Mouse (Mus musculus): ENCODE measurements around the gene Cdc42ep4.
A peak's percentile ranks its signal among the peaks of the same experiment; 100 is the strongest.

The Cdc42ep4 gene

DNA sequence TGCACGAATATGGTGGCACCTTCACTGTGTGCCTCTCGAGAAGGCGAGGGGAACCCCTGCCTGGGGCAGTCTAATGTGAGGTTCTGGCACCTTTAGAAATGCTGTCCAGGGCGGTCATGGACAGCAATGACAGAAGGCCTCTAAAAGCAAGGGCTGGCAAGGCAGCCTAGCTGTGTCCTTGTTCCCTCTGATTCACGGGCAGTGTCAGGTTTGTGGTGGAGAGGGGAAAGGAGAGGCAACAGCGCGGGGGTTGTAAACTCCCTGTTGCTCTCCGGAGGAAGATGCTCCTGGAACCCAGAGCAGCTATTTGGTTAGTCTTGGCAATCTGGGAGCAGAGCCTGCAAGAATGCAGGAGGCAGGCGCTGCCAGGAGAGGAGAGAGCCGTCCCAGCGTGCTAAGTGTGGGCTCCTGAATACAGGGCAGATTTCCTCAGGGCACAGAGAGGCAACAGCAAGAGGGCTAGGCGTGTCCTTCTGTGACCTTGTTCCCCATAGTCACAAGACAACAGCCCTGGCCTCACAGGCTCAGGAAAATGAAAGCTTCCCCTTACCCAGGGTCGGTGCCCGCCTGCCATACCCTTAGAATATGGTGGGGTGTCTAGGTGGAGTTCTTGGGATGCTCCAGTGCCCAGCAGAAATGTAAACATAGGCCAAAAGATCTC is 25.3 kb upstream of the Cdc42ep4 start:
- no peak for DNase-seq

DNA sequence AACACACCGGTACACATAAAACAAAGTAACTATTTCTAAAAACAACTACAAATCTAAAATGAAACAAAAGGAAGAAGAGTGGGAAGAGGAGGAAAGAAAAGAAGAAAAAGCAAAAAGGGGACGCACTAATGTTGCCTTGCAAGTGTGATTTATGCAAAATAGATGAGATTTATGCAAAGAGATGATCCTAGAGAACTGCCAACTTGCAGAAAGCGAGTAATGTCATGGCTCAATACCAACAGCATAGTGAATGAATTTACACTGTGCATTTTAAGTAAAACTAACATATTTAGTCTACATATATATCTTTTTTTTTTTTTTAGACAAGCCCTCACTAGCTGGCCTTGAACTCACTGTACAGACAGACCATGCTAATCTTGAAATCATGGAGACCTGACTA is 23.1 kb upstream of the Cdc42ep4 start:
- DNase-seq, result no peak

DNA sequence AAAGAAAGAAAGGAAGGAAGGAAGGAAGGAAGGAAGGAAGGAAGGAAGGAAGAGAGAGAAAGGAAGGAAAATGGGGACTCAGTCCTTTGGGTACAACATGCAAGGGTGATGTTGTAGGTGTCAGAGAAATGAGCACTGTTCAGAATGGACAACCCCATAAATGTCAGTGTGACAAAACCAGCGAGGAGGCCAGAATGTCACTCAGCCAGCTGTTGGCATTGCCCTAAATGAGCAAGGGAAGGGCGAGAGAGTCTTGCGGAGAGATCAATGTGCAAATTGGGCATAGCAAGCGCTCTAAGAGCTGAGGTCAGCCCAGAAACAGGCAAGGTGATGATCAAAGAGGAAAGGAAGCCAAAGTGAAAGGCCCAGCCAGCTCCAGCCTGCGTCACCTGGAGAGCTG is 21.5 kb upstream of the Cdc42ep4 start:
- no peak for DNase-seq

DNA sequence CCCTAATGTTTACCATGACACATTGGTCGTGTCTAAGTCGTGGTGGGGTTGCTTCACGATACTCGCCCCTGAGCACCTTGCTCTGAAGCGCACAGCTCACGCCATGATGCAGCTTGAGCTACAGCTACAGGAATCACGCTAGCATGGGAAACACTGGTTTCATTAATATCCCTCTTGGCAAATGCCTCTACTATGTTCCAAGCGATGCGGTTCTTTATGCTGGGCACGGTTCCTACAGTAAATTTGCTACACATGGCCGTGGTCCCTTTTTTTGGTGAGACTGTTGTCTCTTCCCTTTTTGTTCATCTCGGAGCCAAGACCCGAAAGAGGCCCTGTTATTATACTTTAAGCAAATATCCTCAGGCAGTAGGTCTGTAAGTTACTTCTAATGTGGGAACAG is 19.5 kb upstream of the Cdc42ep4 start:
- DNase-seq, result no peak

DNA sequence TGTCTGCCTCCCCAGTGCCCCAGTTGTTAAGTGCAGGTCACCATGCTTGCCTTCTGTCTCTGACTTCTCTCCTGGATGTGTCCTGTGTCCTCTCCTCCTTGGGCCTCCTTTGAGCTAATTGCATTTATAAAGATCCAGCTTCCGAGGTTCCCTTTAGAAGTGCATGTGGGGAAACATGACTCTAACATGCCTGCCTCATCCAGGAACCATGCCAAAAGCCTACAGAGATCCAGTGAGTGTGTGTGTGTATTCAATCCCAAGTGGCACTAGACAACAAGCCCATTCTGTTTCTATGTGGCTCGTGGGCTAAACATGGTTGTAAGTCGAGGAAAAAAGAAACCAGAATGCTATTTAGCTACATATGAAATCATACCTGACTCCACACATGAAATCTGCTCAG is 16.7 kb upstream of the Cdc42ep4 start:
- no peak for DNase-seq

DNA sequence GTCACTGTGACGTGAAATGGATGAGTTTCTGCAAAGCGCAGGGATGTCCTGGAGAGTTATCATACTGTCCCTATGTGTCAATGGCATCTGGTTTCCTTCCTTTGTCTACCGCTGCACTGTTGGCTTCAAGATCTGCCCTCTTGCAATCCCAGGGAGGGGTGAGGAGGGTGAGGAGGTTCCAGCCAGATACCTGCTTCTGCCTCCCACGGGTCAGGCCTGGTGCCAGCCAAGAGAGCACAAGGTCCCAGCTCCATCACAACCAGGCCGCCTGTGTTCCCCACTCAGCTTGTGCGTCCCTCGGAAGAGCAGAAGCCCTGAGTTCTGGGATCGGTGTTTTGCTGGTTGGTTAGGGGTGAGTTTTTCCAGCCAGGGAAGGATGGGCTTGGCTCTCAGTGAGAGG is 15.6 kb upstream of the Cdc42ep4 start:
- DNase-seq, result no peak

DNA sequence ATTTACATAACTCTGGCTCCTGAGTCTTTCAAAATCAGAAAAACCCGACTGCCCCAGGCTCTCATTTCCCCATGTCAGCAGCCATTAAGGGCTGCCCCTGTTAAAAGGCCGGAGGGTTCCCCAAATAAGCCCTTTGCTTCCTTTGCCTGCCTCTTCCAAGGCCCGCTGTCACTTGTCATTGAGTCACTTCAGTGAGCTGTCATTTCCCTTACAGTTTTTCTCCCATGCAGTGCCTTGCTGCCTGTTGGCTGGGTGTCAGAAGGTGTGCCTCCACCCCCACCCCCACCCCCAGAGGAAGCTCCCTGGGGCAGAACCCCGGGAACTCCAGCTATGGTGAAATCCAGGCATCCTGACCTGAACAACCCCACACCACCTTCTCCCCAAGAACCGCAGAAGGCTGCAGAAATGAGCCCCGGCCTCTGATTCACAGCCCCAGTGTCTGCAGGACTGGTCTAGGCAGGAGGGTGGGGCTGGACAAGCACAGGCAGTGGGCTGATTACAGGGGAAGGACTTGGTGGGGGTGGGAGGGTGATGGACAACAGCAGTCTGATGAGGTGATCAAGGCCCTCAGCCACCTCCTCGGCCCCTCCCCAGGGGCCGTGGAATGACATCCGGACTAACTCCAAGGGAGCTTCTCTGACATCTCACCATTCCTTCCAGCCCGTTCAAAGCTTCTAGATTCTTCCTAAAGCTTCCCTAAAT is 14.8 kb upstream of the Cdc42ep4 start:
- DNase-seq, result no peak

DNA sequence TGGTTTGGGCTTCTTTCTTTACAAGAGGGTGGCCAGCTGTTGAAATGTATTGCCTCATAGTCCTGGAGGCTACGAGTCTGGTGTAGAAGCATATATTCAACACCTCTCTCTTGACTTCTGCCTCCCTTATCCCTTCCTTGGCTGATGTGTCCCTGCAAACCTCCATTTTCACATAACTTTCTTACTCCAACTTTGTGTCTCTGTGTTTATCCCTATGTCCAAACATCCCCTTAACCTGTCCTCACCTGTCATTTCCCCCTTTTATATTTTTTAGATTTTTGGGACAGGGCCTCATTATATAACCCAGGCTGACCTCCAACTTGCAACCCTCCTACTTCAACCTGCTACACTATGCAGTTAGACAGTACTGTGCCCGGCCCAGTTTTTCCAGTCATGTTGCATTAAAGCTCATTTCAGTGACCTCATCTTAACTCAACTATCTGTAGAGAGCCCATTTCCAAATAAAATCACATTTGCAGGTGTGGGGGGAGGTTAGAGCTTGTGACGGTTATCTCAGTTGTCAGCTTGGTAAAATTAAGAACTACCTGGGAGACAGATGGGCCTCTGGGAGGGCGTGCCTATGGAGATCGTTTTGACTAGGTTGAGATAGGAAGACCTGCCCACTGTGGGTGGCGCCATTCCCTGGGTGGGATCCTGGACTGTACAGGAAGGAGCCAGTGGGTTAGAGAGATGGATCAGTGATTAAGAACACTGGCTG is 12.6 kb upstream of the Cdc42ep4 start:
- no peak for DNase-seq

DNA sequence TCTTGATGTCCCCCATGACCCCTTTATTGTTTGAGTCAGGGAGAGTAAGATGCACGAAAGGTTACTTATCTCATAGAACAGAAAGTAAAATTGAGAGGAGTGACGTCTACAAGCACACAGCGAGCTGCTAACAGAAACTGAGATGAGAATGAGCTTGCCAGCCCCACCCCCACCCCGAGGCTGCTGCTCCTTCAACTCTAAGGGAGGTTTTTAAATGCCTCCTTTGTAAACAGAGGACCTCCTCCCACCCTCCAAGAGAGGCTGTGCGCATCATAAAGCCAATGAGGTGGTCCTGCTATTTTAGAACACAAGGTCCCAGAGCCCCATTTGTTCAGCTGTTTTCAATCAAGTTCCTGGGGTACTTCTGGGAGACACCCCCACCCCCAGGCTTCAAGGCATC is 11.8 kb upstream of the Cdc42ep4 start:
- no peak for DNase-seq

DNA sequence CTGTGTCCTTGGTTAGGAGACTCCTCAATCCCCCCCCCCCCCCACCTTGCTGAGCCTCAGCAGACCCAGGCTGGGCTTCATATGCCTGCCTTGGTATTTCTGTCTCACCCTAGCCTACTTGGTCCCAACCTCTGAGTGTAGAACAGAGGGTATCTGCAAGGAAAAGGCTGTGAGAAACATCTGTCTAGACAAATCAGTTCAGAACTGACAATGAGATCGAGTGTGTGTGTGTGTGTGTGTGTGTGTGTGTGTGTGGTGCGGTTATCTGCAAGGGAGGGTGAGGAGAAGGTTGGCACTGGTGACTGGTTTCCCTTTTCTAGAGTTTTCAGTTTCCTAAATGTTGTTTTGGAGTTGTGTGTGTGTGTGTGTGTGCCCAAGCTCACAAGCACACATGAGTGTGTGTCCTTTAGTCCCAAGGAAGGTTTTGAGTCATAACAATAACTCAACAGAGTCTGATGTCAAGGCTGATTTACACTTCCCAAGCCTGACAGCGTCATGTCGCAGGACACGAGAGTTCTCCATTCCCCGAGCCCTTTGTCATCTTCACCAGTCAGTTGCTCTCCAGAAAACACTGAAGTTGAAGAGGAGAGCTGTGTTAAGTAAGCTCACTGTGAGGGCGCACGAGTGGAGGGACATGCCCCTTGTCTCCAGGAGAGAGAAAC is 10.6 kb upstream of the Cdc42ep4 start:
- DNase-seq, result no peak

DNA sequence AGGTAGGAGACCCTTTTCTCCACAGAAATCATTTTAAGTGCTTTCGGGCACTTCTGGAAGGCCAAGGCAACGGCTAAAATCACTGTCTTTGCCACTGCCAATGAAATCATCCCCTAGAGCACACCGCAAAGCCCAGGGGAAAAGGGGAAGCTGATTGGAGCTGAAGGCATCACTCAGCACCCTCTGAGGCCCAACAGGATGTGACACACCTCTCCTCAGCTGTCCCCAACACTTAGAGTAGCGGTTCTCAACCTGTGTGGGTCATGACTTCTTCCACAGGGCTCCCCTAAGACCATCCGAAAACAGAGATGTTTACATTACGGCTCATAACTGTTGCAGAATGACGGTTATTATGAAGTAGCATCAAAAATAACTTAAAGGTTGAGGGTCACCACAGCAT is 10.0 kb upstream of the Cdc42ep4 start:
- DNase-seq, result no peak

DNA sequence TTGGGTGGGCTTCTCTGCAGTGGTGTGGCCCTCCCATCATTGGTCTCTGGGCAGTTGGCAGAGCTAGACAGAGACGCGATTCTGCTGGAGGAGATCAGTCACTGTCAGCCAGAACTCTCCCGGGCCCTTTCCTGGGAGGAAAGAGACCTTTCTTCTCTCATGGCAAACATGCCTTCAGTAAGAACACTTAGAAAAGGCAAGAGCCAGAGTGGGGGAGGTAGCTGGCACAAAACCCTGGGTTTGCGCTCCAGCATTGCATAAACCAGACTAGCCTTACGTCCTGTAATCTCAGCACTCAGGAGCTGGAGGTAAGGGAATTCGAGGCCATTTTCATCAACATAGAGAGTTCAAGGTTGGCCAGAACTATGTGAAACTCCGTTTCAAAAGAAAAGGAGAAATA is 8.8 kb upstream of the Cdc42ep4 start:
- no peak for DNase-seq

DNA sequence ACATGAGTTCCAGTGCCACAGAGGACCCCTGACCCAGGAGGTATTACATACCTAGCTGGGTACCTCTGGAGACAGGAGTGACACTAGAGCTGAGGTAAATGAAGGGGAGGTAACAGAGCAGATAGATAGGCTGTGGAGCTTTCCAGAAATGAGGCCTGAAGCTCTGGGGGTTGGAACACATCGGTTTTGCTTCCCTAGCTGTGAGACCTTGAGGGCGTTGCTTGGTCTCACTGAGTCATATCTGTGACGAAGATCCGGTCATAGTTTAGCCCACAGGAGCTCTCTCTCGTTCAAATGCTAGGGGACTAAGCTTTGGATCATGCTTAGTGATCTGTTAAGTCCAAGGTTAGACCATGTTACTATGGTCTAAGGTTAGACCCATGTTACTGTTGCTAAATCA is 7.2 kb upstream of the Cdc42ep4 start:
- no peak for DNase-seq

DNA sequence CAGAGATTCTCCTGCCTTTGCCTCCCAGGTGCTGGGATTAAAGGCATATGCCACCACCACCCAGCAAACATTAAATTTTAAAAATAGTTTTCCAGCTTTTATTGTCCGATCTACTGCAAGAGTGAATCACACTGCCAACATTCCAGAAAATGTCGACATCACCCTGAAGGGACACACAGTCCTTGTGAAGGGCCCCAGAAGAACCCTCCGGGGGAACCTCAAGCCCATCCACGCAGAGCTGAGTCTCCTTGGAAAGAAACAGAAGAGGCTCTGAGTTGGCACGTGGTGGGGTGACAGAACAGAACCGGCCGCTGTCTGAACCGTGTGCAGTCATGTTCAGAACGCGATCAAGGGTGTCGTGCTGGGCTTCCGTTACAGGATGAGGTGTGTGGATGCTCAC is 4.9 kb upstream of the Cdc42ep4 start:
- DNase-seq, result no peak

DNA sequence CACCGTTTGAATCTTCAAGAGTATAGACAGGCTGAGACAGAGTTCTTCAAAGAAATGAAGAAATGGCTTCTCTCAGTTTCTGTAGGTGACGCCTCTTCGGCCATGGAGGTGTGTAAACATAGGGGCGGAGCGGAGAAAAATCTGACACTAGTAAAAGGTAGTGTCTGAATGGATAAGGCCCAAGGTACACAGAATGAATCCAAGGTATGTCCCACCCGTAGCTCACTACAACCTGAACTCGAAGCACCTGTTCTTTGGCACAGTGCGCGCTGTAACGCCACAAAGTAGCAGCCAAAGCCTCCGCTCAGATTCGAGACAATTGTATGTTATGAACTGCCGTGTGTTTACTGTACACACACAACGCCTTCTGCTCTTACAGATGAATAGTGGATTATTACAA is 4.2 kb upstream of the Cdc42ep4 start:
- DNase-seq, result no peak

DNA sequence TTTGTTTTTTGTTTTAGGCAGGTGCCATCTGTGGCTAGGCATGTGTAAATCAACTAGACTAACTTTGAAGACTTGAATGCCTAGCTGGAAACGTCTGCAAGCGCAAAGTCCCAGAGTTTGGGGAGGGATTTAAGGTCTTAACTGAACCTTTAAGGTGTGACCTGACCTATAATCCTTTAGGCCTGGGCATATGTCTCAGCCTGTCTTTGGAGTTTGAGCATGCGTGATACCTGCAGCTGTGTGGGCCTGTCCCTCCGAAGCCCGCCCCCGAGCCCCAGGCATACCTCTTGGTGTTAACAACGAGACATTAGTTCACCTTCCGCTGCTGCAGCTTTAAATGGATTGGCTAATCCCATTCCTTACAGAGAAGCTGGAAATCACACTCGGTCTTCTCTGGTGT is 3.2 kb upstream of the Cdc42ep4 start:
- no peak for DNase-seq

DNA sequence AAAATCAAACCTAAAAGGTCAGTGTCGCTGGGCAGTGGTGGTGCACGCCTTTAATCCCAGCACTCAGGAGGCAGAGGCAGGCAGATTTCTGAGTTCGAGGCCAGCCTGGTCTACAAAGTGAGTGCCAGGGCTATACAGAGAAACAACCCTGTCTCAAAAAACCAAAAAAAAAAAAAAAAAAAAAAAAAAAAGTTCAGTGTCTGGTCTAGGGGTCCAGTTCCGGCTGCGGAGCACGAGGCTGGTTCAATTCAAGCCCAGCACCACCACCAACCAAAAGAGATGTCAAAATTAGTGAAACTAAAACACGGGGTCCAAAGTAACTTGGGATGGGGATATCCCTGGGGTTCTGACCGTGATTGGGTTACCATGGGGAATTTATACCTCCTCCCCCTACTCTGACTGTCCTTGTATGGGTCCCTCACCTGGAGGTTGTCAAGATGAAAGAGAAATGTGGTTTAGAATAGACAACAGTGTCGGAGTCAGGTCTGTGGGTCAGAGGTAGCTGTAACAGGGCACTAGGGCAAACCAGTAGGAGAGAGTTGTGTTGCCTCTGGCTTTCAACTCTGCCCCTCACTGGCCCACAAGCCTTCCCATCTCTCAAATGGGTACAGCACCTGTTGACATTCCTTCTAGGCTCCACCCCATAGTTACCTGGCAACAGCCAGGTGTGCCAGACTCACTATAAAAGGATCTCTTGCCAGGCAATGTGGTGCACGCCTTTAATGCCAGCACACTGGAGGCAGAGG is 1.2 kb upstream of the Cdc42ep4 start:
- no peak for DNase-seq

DNA sequence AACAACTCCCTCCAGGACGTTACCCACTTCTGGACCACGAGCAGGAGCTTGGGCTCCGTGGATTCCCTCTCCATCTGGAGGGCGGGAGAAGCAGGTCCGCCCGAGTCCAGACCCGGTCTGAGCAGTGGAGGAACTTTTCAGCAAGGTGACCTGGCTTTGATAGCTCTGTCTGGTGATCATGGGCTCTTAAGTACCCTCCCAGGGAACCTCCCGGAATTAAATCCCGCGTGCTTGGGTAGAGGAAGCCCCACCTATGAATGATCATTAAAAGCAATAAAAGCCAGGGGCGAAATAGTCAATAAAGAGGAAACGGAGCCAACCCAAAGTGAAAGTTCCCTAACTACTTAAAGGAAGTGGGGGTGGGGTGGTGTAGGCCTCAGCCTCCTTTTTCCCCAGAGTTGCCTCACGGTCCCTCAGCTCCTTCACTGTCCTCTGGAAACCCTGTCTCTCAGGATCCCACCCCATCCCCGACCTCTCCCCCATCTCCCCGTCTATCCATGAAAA is 529 bp upstream of the Cdc42ep4 start:
- no peak for DNase-seq

DNA sequence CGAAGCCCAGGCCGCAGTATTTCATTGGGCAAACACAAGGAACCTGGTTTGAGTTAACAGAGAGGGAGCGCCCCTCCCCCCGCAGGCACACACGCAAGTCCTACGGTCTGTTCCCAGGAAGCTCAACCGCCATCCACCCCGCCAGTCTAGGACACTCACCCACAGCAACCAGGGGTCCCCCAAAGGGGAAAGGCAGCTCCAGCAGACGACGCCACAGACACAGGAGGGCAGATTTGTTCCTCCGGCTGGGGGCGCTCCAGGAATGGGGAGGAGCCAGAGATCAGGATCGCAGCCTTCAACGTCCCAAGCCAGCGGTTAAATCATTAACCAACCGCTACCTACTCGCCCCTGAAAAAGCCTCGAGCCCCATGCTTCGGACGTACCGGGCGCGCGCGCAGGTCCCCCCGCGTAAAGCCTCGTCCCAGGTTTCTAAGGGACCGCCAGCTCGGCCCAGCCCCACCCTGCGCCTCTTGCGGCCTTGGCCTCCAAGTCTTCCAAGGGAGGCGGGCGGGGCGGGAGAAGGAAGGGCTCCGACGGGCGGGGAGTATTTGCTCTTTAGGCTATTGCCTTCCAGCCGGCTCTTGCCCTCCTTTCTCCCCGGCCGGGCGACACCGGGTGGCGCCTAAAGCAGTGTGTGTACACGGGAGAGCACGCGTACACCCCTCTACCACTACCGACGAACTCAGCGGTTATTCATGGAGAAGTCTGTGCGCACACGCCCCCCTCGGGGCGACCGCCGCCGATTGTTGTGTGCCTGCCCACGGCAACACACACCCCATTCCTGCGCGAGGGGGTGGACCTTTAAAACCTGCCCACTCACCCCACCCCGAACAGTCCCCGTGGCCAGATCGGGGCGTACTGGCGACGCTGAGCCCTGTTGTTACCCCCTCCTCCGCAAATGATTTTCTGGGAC is 854 bp downstream of the Cdc42ep4 start:
- DNase-seq, result peak; percentile 93

DNA sequence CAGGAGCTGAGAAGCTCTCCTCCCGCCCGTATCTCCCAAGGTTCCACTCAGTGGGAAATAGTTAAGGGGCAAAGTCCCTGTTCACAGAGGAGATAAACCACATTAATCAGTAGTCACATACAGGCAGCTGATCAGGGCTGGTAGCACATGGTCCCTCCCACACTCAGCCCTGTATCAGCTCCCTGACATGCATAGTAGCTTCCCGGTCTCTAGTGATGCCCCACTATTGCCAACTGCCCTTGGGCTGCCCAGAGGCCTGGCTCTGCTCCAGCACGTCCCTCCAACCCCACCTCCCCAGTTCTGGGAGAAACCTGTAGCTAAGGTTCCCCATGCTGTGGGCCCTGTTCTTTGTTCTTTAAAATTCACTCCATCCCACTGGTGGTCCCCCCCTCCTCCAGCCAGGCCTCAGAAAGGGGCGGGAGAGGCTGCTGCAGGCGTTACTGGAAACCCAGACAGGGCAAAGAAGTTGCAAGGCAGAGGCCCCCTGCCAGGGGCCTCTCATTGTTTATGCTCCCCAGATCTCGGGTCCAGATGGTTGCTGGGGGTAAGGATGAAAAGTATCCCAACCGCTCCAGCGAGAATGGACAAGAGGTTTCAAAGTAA is 1.8 kb downstream of the Cdc42ep4 start:
- peak; percentile 46 for DNase-seq

DNA sequence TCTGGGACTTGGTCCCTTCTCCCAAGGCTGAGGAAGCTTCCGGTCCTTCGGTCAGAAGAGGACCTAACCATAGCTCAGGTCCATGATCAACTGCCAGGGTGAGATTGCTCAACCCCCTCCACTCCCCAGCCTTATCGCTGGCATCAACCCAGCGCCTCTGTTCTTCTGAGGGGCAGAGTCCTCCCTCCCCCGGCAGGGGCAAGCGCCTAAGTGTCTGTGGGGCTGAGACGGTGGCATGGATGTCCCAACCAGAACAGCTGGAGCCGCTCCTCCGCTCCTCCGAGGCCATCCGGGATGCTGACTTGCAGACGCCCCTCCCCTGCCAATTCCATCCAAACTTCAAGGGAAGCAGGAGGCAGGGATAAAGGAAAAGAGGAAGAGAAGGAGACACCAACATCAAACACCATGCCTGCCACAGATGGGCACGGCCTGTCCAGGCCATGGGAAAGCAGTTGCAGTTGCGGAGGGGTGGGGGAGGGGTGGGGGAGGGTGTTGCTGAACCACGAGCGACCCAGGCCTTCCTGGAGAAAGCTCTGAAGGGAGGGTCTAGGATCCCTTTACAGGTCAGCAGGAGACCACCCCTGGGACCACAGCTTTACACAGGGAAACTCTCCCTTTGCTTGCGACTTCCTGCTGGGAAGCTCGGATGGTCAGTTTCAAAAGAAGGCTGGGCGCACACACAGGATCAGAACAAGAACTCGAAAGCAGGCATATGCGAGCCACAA is 2.7 kb downstream of the Cdc42ep4 start:
- peak; percentile 57 for DNase-seq
